Mouse (Mus musculus) heart, embryonic 16.5 days (tissue): ENCODE data around the gene Ankub1. TPM values are rescaled to one million over a fixed set of nuclear protein-coding genes. Genes with fewer than 3 reads are reported as not detected.

Experiments used
- ATAC-seq: fragments of 200-750 bp; cut with Nextera tagmentation; replicated peaks from 2 replicates; pipeline ENCODE4 v1.8.0; 2017; ENCODE audit warnings: moderate number of reproducible peaks; ENCODE audit not compliant: insufficient read depth, low FRiP score; ENCODE audit errors: extremely low read depth
- H3K27ac ChIP-seq: fragments of 300-500 bp; sonication (generic); 2 replicates; pipeline ENCODE4 v1.5.1; 2014; ENCODE audit warnings: mild to moderate bottlenecking, low read length, control low read depth, moderate library complexity
- H3K27me3 ChIP-seq: fragments of 300-500 bp; sonication (generic); 2 replicates; pipeline ENCODE4 v1.6.1; 2014; ENCODE audit warnings: low read length, mixed read lengths; ENCODE audit not compliant: control insufficient read depth, insufficient read depth
- H3K36me3 ChIP-seq: fragments of 300-500 bp; sonication (generic); 2 replicates; pipeline ENCODE4 v1.6.1; 2014; ENCODE audit not compliant: control insufficient read depth, insufficient read depth
- H3K4me1 ChIP-seq: fragments of 300-500 bp; sonication (generic); 2 replicates; pipeline ENCODE4 v1.6.1; 2014; ENCODE audit warnings: low read length, mixed read lengths; ENCODE audit not compliant: control insufficient read depth, insufficient read depth
- H3K4me2 ChIP-seq: fragments of 300-500 bp; sonication (generic); 2 replicates; pipeline ENCODE4 v1.6.1; 2014; ENCODE audit warnings: low read depth, mild to moderate bottlenecking, control low read depth, low read length
- H3K4me3 ChIP-seq: fragments of 300-500 bp; sonication (generic); 2 replicates; pipeline ENCODE4 v1.5.1; 2014; ENCODE audit warnings: mild to moderate bottlenecking, control low read depth, low read length
- H3K9ac ChIP-seq: fragments of 300-500 bp; sonication (generic); 2 replicates; pipeline ENCODE4 v1.6.1; 2014; ENCODE audit warnings: low read length, control low read depth
- H3K9me3 ChIP-seq: fragments of 300-500 bp; sonication (generic); replicated peaks from 2 replicates; pipeline ENCODE4 v1.6.1; 2016; ENCODE audit warnings: low read length; ENCODE audit not compliant: control insufficient read depth
- WGBS: fragments of 180-500 bp; shearing (Covaris S2); extraction: QIAGEN DNeasy Blood & Tissue Kit; methylation state at CpG from one replicate; pipeline ENCODE4 v1.1.7; 2014; 5-methylcytosine and 5-hydroxymethylcytosine counted together
- polyA plus RNA-seq: library from polyadenylated mRNA; unstranded; fragments of >200 nt; fragmentation: Nextera tagmentation; extraction: Ambion mirVana; gene quantifications from 2 replicates; pipeline ENCODE4 v1.2.1, GENCODE M21; 2015

Gene Ankub1
- 0.05 and 0.07 TPM in 2 replicates for polyA plus RNA-seq

GRCm38 (mm10) chr3:57692719-57693118 is at the start of gene Ankub1:
Gene Ankub1 (minus strand): TSS chr3:57692799.
- no peak for ATAC-seq
- H3K9ac ChIP-seq, result no peak within 1 kb of the TSS
- H3K4me1 ChIP-seq, result no peaks in the 10 kb centered on the region
- no peak within 1 kb of the TSS for H3K27ac ChIP-seq
- no peaks in the 10 kb centered on the region for H3K36me3 ChIP-seq
- H3K4me2 ChIP-seq, result no peak within 1 kb of the TSS
- H3K4me3 ChIP-seq, result no peak within 1 kb of the TSS
- WGBS, result 64% methylated on average over 2 of the region's 2 CpGs
- H3K9me3 ChIP-seq, result no peaks in the 10 kb centered on the region
- no peaks in the 10 kb centered on the region for H3K27me3 ChIP-seq

- Histone ChIP-seq H3K9me3 (no peaks in the 10 kb centered on the region), H3K27ac (no peak overlapping the region), H3K9ac (no peak overlapping the region), H3K4me2 (no peak overlapping the region), H3K4me3 (no peak overlapping the region), H3K4me1 (peaks cover 14% of the 10 kb centered on the region), H3K36me3 (no peaks in the 10 kb centered on the region), H3K27me3 (no peaks in the 10 kb centered on the region)
- no peak for ATAC-seq
- WGBS, result 91% methylated on average over 1 of the region's 1 CpGs
Observed at GRCm38 (mm10) chr3:57739830-57740229, 47.2 kb upstream of the Ankub1 start.

GRCm38 (mm10) chr3:57736419-57737095 is 44.0 kb upstream of the Ankub1 start:
- Histone ChIP-seq H3K9ac (peak overlapping the region; percentile 91), H3K4me3 (peak overlapping the region; percentile 91), H3K4me2 (peak overlapping the region; percentile 89), H3K27ac (peak overlapping the region; percentile 98), H3K9me3 (no peaks in the 10 kb centered on the region), H3K4me1 (peaks cover 15% of the 10 kb centered on the region), H3K27me3 (no peaks in the 10 kb centered on the region), H3K36me3 (no peaks in the 10 kb centered on the region)
- no peak for ATAC-seq
- WGBS, result under 1% methylated on average over 13 of the region's 13 CpGs

- ATAC-seq, result peak; percentile 98
- Histone ChIP-seq H3K4me2 (peak within 1 kb of the TSS; percentile 89), H3K4me1 (peaks cover 15% of the 10 kb centered on the region), H3K27ac (peak within 1 kb of the TSS; percentile 98), H3K4me3 (peak within 1 kb of the TSS; percentile 91), H3K9me3 (no peaks in the 10 kb centered on the region), H3K36me3 (no peaks in the 10 kb centered on the region), H3K9ac (peak within 1 kb of the TSS; percentile 91), H3K27me3 (no peaks in the 10 kb centered on the region)
- WGBS, result under 1% methylated on average over 59 of the region's 59 CpGs
Observed at GRCm38 (mm10) chr3:57735511-57736370, 43.1 kb upstream of the Ankub1 start, which contains the start of gene Rnf13. Gene Rnf13 (plus strand): TSS chr3:57736062.

- no peaks in the 10 kb centered on the region for H3K27me3 ChIP-seq
- no peak overlapping the region for H3K9ac ChIP-seq
- no peak overlapping the region for H3K27ac ChIP-seq
- no peak overlapping the region for H3K4me3 ChIP-seq
- H3K4me2 ChIP-seq, result no peak overlapping the region
- no peak for ATAC-seq
- no peaks in the 10 kb centered on the region for H3K9me3 ChIP-seq
- H3K4me1 ChIP-seq, result peaks cover 11% of the 10 kb centered on the region
- WGBS, result 83% methylated on average over 5 of the region's 5 CpGs
- H3K36me3 ChIP-seq, result no peaks in the 10 kb centered on the region
Observed at GRCm38 (mm10) chr3:57732206-57732915, 39.8 kb upstream of the Ankub1 start.

GRCm38 (mm10) chr3:57714151-57714550 is 21.6 kb upstream of the Ankub1 start:
- no peaks in the 10 kb centered on the region for H3K4me1 ChIP-seq
- no peak overlapping the region for H3K4me3 ChIP-seq
- H3K36me3 ChIP-seq, result no peaks in the 10 kb centered on the region
- H3K9ac ChIP-seq, result no peak overlapping the region
- H3K4me2 ChIP-seq, result no peak overlapping the region
- 83% methylated on average over 6 of the region's 6 CpGs for WGBS
- no peaks in the 10 kb centered on the region for H3K27me3 ChIP-seq
- H3K27ac ChIP-seq, result no peak overlapping the region
- H3K9me3 ChIP-seq, result no peaks in the 10 kb centered on the region
- no peak for ATAC-seq

- Histone ChIP-seq H3K4me1 (no peaks in the 10 kb centered on the region), H3K36me3 (no peaks in the 10 kb centered on the region), H3K4me3 (no peak overlapping the region), H3K27ac (no peak overlapping the region), H3K27me3 (no peaks in the 10 kb centered on the region), H3K9ac (no peak overlapping the region), H3K9me3 (no peaks in the 10 kb centered on the region), H3K4me2 (no peak overlapping the region)
- 89% methylated on average over 9 of the region's 9 CpGs for WGBS
- no peak for ATAC-seq
Observed at GRCm38 (mm10) chr3:57696779-57697178, 4.2 kb upstream of the Ankub1 start.

- WGBS, result 81% methylated on average over 4 of the region's 4 CpGs
- Histone ChIP-seq H3K9ac (no peak overlapping the region), H3K27ac (no peak overlapping the region)
Observed at GRCm38 (mm10) chr3:57696249-57696648, 3.6 kb upstream of the Ankub1 start.

More at GRCm38 (mm10) chr3:57696249-57696648, 3.6 kb upstream of the Ankub1 start:
- Histone ChIP-seq H3K36me3 (no peaks in the 10 kb centered on the region), H3K9me3 (no peaks in the 10 kb centered on the region), H3K27me3 (no peaks in the 10 kb centered on the region), H3K4me1 (no peaks in the 10 kb centered on the region), H3K4me3 (no peak overlapping the region), H3K4me2 (no peak overlapping the region)
- ATAC-seq, result no peak
